8 mouse cellular contexts compared by ENCODE assay signal in genomic region chr2:125331581-125331980, GRCm38 (mm10).
"Had no signal": no experiment of that assay in that cellular context is flagged by ENCODE, and none has a peak within 500 bp of the region (broad histone marks: within the 10 kb centered on the region; RNA-seq: fewer than 3 reads in every experiment).

No protein-coding gene starts in this region.

- DNase-seq: kidney, postnatal 25 days; layer of hippocampus, adult 9-11 months; layer of hippocampus, postnatal 36 days; lung, embryonic 14.5 days; lung, postnatal 10 days; lung, postnatal 4 days; right cerebral cortex, postnatal 14 days; thymus, postnatal 4 days had no signal
